Mouse (Mus musculus) neutrophil, adult 65 days (primary cell): Measurements from ENCODE around the gene Pdcd6. TPM values are rescaled to one million over a fixed set of nuclear protein-coding genes. Genes with fewer than 3 reads are reported as not detected.

Source experiments
- total RNA-seq: library from RNA; stranded (reverse); gene quantifications from 2 replicates; pipeline ENCODE4 v1.2.4, GENCODE M21; 2023

Pdcd6 gene
- total RNA-seq = 93.2 and 103 TPM in 2 replicates

GRCm38 (mm10) chr13:74317170-74317849 lies at the start of gene Pdcd6:
Gene Pdcd6 (minus strand): TSS chr13:74317580.

DNA sequence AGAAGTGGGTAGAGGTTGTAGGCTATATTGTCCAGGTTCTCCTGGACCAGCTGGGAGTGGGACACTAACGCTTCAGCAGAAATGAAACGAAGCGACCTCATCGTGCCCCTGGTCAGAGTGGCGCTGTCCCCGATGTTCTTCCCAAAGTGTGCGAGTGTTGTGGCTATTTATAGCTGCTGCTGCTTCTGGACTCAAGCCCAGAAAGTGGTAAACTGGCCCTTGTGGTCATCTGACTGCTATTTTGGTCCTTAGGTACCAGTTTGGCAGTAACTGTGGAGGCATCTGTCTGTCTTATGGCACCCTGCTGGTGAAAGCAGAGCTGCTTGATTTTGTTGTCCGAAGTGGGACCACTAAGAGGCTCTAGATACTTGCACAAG lies 46.5 kb upstream of the Pdcd6 start, which contains the start of gene Lrrc14b:
Lrrc14b (minus strand) TSS at position 147 of the 377 bp plus-strand sequence.

GRCm38 (mm10) chr13:74349566-74350434 lies 32.4 kb upstream of the Pdcd6 start, which contains the start of the genes Sdha and Ccdc127:
Gene Sdha (minus strand): TSS chr13:74350280.
Gene Ccdc127 (plus strand): TSS chr13:74350309.

GRCm38 (mm10) chr13:74292167-74292566 lies 25.2 kb downstream of the Pdcd6 start, which contains the start of gene Ahrr:
Gene Ahrr (minus strand): TSS chr13:74292331.

Other genes with a start within 250 kb of the Pdcd6 start
- not detected in 2 replicates for gene Slc9a3, start 196.1 kb downstream of the Pdcd6 start, total RNA-seq
- 36.2 and 44.6 TPM in 2 replicates for gene Exoc3, start 108.8 kb downstream of the Pdcd6 start, total RNA-seq
- gene Ahrr, start 25.2 kb downstream of the Pdcd6 start, total RNA-seq = 0.14 TPM in 1 of 2 replicates, not detected in the other
- 66.5 and 70.9 TPM in 2 replicates for gene Sdha, start 32.7 kb upstream of the Pdcd6 start, total RNA-seq
- 11.6 and 14.7 TPM in 2 replicates for gene Ccdc127, start 32.7 kb upstream of the Pdcd6 start, total RNA-seq
- gene Lrrc14b, start 46.4 kb upstream of the Pdcd6 start, total RNA-seq = not detected in 2 replicates
- gene Zfp72, start 73.3 kb upstream of the Pdcd6 start, total RNA-seq = 0.16 and 0.19 TPM in 2 replicates
- 1,772 and 1,811 TPM in 2 replicates for gene Ftl1-ps1, start 82.1 kb upstream of the Pdcd6 start, total RNA-seq
- gene Zfp825, start 176.4 kb upstream of the Pdcd6 start, total RNA-seq = 4.7 and 5.0 TPM in 2 replicates